Mouse (Mus musculus) hindbrain, postnatal 0 days (tissue): ENCODE measurements around the gene Wscd2. TPM values are rescaled to one million over a fixed set of nuclear protein-coding genes. Genes with fewer than 3 reads are reported as not detected.

ENCODE experiments used
- ATAC-seq: fragments of 200-750 bp; cut with Nextera tagmentation; 2 replicates; pipeline ENCODE4 v1.8.0; 2017; ENCODE audit warnings: mild to moderate bottlenecking, moderate TSS enrichment, moderate library complexity
- DNase-seq: peaks from one replicate; pipeline ENCODE4 v3.0.0-alpha.2; 2015; ENCODE audit warnings: low spot score
- H3K27ac ChIP-seq: fragments of 300-500 bp; sonication (generic); 2 replicates; pipeline ENCODE4 v1.5.1; 2014; ENCODE audit warnings: mild to moderate bottlenecking
- H3K27me3 ChIP-seq: fragments of 300-500 bp; sonication (generic); 2 replicates; pipeline ENCODE4 v1.6.1; 2014; ENCODE audit warnings: low read length, mixed read lengths; ENCODE audit not compliant: insufficient read depth
- H3K36me3 ChIP-seq: fragments of 300-500 bp; sonication (generic); 2 replicates; pipeline ENCODE4 v1.6.1; 2014; ENCODE audit warnings: low read length, mixed read lengths; ENCODE audit not compliant: insufficient read depth
- H3K4me1 ChIP-seq: fragments of 300-500 bp; sonication (generic); 2 replicates; pipeline ENCODE4 v1.6.1; 2014; ENCODE audit warnings: antibody characterized with exemption, low read length, mixed read lengths; ENCODE audit not compliant: insufficient read depth
- H3K4me2 ChIP-seq: fragments of 300-500 bp; sonication (generic); 2 replicates; pipeline ENCODE4 v1.6.1; 2014; ENCODE audit warnings: low read depth, mild to moderate bottlenecking, low read length, moderate library complexity, mixed read lengths
- H3K4me3 ChIP-seq: fragments of 300-500 bp; sonication (generic); 2 replicates; pipeline ENCODE4 v1.5.1; 2014; ENCODE audit warnings: low read length
- H3K9ac ChIP-seq: fragments of 300-500 bp; sonication (generic); replicated peaks from 2 replicates; pipeline ENCODE4 v1.6.1; 2014; ENCODE audit warnings: mild to moderate bottlenecking, low read length, moderate library complexity, mixed read lengths
- H3K9me3 ChIP-seq: fragments of 300-500 bp; sonication (generic); 2 replicates; pipeline ENCODE4 v1.6.1; 2016; ENCODE audit warnings: low read length, mixed read lengths
- CTCF ChIP-seq: IDR thresholded peaks from 2 replicates; pipeline ENCODE4 v1.5.1; 2016; ENCODE audit warnings: antibody characterized with exemption, control low read depth, low read depth
- WGBS: fragments of 180-500 bp; shearing (Covaris S2); extraction: QIAGEN DNeasy Blood & Tissue Kit; methylation state at CpG from one replicate; pipeline ENCODE4 v1.1.7; 2014; 5-methylcytosine and 5-hydroxymethylcytosine counted together
- polyA plus RNA-seq: library from polyadenylated mRNA; unstranded; fragments of >200 nt; fragmentation: Nextera tagmentation; extraction: Ambion mirVana; gene quantifications from 2 replicates; pipeline ENCODE4 v1.2.1, GENCODE M21; 2015
- total RNA-seq: library from RNA; depleted of rRNA; stranded (reverse); fragments of >200 nt; gene quantifications from 2 replicates; pipeline ENCODE4 v1.2.3, GENCODE M21; 2014

Wscd2 gene
- total and polyA plus RNA-seq, 2 experiments from 2014 or later: 9.8 to 33.8 TPM

DNA sequence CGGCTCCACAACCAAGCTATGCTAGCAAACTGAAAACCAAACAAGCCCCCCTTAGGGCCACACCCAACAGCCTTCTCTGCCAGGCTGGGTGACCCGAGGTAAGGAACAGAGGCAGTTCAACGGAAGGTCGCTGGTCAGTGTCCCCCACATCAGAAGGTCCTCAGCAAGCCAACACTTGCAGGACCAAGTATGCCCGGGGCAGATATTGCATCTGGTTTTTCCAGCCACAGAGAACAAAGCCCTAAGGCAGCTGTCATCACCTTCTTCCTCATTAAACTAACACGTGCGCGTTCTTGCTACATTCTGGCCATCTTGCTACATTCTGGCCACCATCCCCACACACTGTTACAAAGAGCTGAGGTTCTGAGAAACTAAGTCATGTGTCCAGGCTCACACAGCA lies 136.2 kb downstream of the Wscd2 start:
- Histone ChIP-seq H3K4me3 (no peak overlapping the region), H3K9me3 (no peaks in the 10 kb centered on the region), H3K4me1 (no peaks in the 10 kb centered on the region), H3K36me3 (no peaks in the 10 kb centered on the region), H3K27ac (no peak overlapping the region), H3K27me3 (no peaks in the 10 kb centered on the region), H3K4me2 (no peak overlapping the region), H3K9ac (no peak overlapping the region)
- 84% methylated on average over 8 of the region's 8 CpGs for WGBS
- DNase-seq: no peak
- no peak for TF ChIP-seq CTCF
- no peak for ATAC-seq

DNA sequence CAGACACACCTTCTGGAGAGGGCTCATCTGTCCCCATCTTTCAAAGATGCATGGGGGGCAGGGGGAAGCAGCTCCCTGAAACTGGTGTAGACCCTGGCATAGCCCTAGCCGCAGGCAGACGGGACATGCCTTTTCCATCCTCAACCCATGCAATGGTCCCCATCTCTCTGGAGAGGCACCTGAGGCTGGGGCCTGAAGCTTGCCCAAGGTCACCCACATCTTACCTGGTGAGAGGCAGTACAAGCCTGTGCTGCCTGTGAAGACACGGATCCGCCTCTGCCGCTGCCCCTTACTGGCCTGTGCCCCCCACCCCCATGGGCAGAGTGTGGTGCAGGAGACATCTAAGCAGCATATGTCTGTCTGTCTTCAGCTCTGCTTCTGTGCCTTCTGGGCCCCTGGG lies 136.9 kb downstream of the Wscd2 start:
- no peak for TF ChIP-seq CTCF
- DNase-seq (no peak), ATAC-seq (no peak)
- H3K27me3 ChIP-seq: no peaks in the 10 kb centered on the region
- no peak overlapping the region for H3K27ac ChIP-seq
- H3K36me3 ChIP-seq: no peaks in the 10 kb centered on the region
- no peak overlapping the region for H3K9ac ChIP-seq
- no peak overlapping the region for H3K4me3 ChIP-seq
- no peaks in the 10 kb centered on the region for H3K4me1 ChIP-seq
- WGBS: 88% methylated on average over 5 of the region's 5 CpGs
- H3K9me3 ChIP-seq: no peaks in the 10 kb centered on the region
- no peak overlapping the region for H3K4me2 ChIP-seq

DNA sequence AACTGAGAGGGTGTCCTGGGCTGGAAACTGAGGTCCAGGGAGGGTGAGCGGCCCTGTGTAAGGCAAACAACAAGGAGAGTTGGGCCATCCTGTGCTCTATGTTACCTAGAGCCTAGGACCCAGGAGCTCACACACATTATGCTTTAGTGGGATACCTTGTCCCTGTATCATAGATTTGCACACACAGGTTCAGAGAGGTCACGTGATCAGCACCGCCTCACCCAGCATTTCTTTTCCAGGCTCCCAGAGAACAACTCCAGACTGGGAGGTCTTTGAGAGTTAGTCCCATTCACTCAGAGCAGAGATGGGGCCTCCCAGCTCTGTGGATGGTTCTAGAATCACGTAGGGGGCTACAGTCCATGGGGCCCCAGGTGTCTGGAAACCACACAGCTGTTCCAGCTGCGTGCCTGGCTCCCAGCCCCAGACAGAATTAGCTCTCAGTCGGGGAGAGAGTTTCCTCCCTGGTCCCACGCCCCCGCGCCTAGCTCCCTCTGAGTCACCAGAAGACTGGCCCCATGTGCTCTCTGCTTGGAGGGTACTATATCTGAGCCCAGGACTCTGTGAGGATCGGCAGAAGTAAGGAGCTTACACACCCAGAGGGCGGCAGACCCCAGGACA lies 137.8 kb downstream of the Wscd2 start:
- H3K9ac ChIP-seq: no peak overlapping the region
- H3K27ac ChIP-seq: no peak overlapping the region
- H3K4me2 ChIP-seq: no peak overlapping the region
- DNase-seq (no peak), ATAC-seq (no peak)
- H3K4me3 ChIP-seq: no peak overlapping the region
- no peak for TF ChIP-seq CTCF
- WGBS: 65% methylated on average over 11 of the region's 11 CpGs
- H3K4me1 ChIP-seq: no peaks in the 10 kb centered on the region
- H3K36me3 ChIP-seq: no peaks in the 10 kb centered on the region
- no peaks in the 10 kb centered on the region for H3K27me3 ChIP-seq
- no peaks in the 10 kb centered on the region for H3K9me3 ChIP-seq

DNA sequence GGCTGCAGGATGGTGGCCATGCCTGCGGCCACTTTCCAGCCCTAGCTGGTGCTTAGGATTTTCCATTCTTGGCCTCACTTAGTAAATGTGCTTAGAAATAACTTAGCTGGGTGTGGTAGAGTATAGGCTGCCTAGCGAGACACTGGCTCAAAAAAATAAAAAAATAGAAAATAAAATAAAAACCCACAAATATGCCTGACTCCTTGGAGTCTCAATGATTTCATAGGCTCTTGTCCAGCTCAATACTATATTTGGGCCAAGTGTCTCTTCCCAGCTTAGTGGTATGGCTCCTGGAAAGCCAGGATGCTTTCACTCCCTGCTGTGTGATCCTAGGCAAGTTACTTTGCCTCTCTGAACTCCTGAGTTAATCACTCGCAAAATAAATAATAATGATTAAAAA lies 139.1 kb downstream of the Wscd2 start:
- H3K4me2 ChIP-seq: no peak overlapping the region
- H3K36me3 ChIP-seq: no peaks in the 10 kb centered on the region
- no peaks in the 10 kb centered on the region for H3K4me1 ChIP-seq
- no peaks in the 10 kb centered on the region for H3K9me3 ChIP-seq
- TF ChIP-seq CTCF: no peak
- DNase-seq: no peak
- H3K27me3 ChIP-seq: no peaks in the 10 kb centered on the region
- H3K4me3 ChIP-seq: no peak overlapping the region
- no peak for ATAC-seq
- H3K9ac ChIP-seq: no peak overlapping the region
- 88% methylated on average over 3 of the region's 3 CpGs for WGBS
- no peak overlapping the region for H3K27ac ChIP-seq

DNA sequence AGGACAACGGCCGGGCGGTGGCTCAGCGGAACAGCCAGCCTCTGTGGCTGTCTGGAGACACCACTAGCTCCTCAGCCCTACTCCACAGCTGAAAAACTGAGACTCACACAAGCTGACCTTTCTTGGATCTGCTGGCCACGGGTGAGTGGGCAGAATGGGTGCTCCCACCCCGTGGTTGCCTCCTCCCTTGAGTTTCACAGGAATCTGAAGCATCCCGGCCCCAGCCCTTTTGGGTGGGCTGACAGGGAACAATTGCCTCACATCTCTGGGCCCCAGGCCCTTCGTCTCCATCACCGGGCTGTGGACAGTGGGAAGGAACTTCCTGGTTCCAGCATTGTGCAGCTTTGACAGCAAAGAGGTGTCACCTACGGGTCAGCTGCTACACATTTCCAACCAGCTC lies 140.0 kb downstream of the Wscd2 start:
- no peak for ATAC-seq
- Histone ChIP-seq H3K9me3 (no peaks in the 10 kb centered on the region), H3K27me3 (no peaks in the 10 kb centered on the region), H3K9ac (no peak overlapping the region), H3K4me3 (no peak overlapping the region), H3K36me3 (no peaks in the 10 kb centered on the region), H3K4me1 (no peaks in the 10 kb centered on the region), H3K27ac (no peak overlapping the region), H3K4me2 (no peak overlapping the region)
- no peak for DNase-seq
- 59% methylated on average over 10 of the region's 10 CpGs for WGBS
- TF ChIP-seq CTCF: no peak

DNA sequence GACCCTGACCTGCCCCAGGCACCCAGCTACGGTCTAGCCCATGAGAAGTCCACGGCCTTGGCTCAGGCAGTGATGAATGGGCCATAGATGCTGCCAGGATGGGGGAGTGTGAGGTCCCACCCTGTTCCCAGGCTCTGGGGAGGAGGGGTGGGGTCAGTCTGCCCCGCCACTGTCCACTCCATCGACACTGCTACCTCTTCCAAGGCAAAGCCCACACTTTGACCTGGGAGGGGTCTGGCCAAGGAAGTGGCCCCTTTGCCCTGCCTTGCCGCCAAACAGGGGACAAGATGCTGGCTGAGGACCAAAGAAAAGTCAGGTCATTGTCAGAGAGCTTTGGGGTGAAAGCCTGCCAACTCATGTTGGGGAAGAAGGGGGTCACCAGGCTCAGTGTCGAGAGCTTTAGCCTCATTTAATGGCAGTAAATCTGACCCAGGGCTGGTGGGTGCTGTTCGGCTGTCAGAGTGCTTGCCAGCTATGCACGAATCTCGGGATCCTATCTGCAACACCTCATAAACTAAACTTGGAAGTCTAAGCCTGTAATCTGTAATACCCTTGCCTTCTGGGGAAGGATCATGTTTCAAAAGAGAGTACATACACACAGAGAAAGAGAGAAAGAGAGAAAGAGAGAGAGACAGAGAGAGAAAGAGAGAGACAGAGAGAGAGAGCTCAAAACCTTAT lies 143.0 kb downstream of the Wscd2 start:
- 50% methylated on average over 9 of the region's 9 CpGs for WGBS
- no peaks in the 10 kb centered on the region; the same call in 1 of the 2 replicates for H3K4me1 ChIP-seq
- no peak for TF ChIP-seq CTCF
- H3K9ac ChIP-seq: no peak overlapping the region
- DNase-seq (peak; percentile 14), ATAC-seq (no peak)
- no peaks in the 10 kb centered on the region for H3K27me3 ChIP-seq
- no peak overlapping the region for H3K4me3 ChIP-seq
- H3K4me2 ChIP-seq: no peak overlapping the region
- no peak overlapping the region for H3K27ac ChIP-seq
- H3K36me3 ChIP-seq: no peaks in the 10 kb centered on the region
- H3K9me3 ChIP-seq: no peaks in the 10 kb centered on the region

DNA sequence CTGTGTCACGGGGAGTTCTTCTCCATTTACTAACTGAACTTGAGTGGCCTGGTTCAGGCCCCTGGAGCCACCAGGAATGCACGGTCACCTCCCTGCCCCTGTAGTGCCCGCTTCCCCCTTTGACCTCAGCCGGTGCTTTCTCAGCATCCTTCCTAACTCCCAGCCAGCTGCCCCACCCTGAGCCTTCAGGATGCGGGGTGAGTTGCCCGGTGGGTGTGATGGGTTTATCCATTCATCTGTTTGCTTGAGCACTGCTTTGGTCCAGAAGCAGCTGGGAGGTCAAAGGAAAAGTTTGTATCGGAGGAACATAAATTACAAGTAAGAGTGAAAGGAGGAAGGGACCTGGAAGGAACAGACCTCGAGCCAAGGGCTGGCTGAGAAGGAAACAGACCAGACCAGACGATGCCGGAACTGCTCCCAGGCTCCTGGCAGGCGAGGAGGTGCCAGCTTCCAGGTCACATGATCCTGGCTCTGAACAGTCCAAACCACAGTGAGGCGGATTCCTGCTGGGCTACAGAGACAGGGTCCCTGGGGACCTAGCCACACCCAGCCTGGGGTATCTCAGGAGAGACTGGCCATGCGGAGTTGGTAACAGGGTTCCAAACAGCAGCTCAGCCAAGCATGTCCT lies 144.0 kb downstream of the Wscd2 start:
- WGBS: 39% methylated on average over 13 of the region's 13 CpGs
- Histone ChIP-seq H3K27me3 (no peaks in the 10 kb centered on the region), H3K9me3 (no peaks in the 10 kb centered on the region), H3K4me2 (no peak overlapping the region), H3K36me3 (no peaks in the 10 kb centered on the region), H3K4me3 (no peak overlapping the region), H3K9ac (no peak overlapping the region), H3K27ac (0 out of 2 replicates have a peak overlapping the region, but pooled peaks have one; percentile 1), H3K4me1 (no peaks in the 10 kb centered on the region; the same call in 1 of the 2 replicates)
- peak; percentile 72 for DNase-seq
- peak; percentile 64 for ATAC-seq
- TF ChIP-seq CTCF: no peak
